Mouse (Mus musculus): ENCODE results near the gene Gm20388. TPM values are rescaled to one million over a fixed set of nuclear protein-coding genes. Genes with fewer than 3 reads are reported as not detected.

Gene Gm20388
- polyA plus RNA-seq, 1 experiment from 2014 or later: not detected

DNA sequence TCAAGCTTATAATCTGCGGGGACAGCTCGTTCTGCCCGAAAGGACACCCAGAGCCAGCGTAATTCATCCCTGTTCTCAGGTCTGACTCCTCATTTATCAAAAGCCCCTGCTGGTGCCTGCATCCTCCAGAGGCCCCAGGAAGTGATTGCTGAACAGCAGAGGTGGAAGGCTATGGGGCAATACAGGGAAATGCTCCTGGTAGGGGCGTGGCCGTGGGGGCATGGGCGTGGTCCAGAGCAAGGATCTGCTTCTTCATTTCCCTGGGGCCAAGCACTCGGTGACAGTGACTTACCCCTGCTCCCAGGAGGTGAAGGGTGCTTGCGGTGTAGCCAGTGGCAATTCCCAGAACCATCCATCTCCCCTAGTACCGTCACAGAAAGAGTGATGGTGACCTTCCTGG is 534.6 kb downstream of the Gm20388 start:
- Histone ChIP-seq H3K9me3 (ENCODE audit: control insufficient read depth, low read length) (no peaks in the 10 kb centered on the region), H3K36me3 (ENCODE audit: control insufficient read depth, insufficient read depth, low read length) (no peaks in the 10 kb centered on the region), H3K4me2 (replicated peaks; ENCODE audit: low read depth, low read length) (no peak overlapping the region), H3K9ac (ENCODE audit: low read depth, low read length) (no peak overlapping the region), H3K4me1 (ENCODE audit: control insufficient read depth, insufficient read depth, low read length) (peaks cover 54% of the 10 kb centered on the region), H3K27ac (ENCODE audit: low read depth, low read length) (no peak overlapping the region), H3K27me3 (ENCODE audit: control insufficient read depth, insufficient read depth, low read length) (peaks cover 6% of the 10 kb centered on the region), H3K4me3 (ENCODE audit: low read length) (no peak overlapping the region)
- WGBS: 16% methylated on average over 10 of the region's 10 CpGs
- no peak for ATAC-seq (ENCODE audit: low FRiP score, low TSS enrichment)

GRCm38 (mm10) chr8:120448131-120448530 is 537.5 kb downstream of the Gm20388 start:
- no peak for ATAC-seq (ENCODE audit: low FRiP score, low TSS enrichment)
- WGBS: 42% methylated on average over 6 of the region's 6 CpGs

DNA sequence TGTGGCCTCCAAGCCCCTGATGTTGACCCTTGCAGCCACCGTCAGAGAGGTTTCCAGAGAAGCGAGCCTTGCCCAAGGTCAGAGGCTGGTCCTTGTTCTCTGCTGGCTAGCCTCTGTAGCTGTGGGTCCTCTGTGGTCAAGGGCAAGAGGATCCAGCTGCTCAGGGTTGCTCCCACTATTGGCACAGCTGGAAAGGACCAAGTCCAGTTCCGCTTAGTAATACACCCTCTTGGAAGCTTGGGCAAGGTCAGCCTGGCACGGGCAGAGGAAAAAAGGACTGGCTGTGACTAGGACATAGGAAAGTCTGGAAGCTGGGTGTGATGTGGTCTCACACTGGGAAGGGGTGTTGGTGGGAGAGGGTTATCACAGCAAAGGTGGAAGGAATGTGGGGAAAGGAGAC is 538.5 kb downstream of the Gm20388 start:
- Histone ChIP-seq H3K27ac (ENCODE audit: low read depth, low read length) (no peak overlapping the region), H3K9me3 (ENCODE audit: control insufficient read depth, low read length) (no peaks in the 10 kb centered on the region), H3K4me3 (ENCODE audit: low read length) (no peak overlapping the region), H3K4me2 (replicated peaks; ENCODE audit: low read depth, low read length) (no peak overlapping the region), H3K4me1 (ENCODE audit: control insufficient read depth, insufficient read depth, low read length) (peaks cover 34% of the 10 kb centered on the region), H3K36me3 (ENCODE audit: control insufficient read depth, insufficient read depth, low read length) (no peaks in the 10 kb centered on the region), H3K9ac (ENCODE audit: low read depth, low read length) (no peak overlapping the region), H3K27me3 (ENCODE audit: control insufficient read depth, insufficient read depth, low read length) (peaks cover 4% of the 10 kb centered on the region)
- ATAC-seq (ENCODE audit: low FRiP score, low TSS enrichment): no peak
- 65% methylated on average over 4 of the region's 4 CpGs for WGBS

More at GRCm38 (mm10) chr8:120448131-120448530, 537.5 kb downstream of the Gm20388 start:
- Histone ChIP-seq H3K4me2 (replicated peaks; ENCODE audit: low read depth, low read length) (no peak overlapping the region), H3K9ac (ENCODE audit: low read depth, low read length) (no peak overlapping the region), H3K27me3 (ENCODE audit: control insufficient read depth, insufficient read depth, low read length) (peaks cover 4% of the 10 kb centered on the region), H3K4me1 (ENCODE audit: control insufficient read depth, insufficient read depth, low read length) (peaks cover 34% of the 10 kb centered on the region), H3K36me3 (ENCODE audit: control insufficient read depth, insufficient read depth, low read length) (no peaks in the 10 kb centered on the region), H3K4me3 (ENCODE audit: low read length) (no peak overlapping the region), H3K27ac (ENCODE audit: low read depth, low read length) (no peak overlapping the region), H3K9me3 (ENCODE audit: control insufficient read depth, low read length) (no peaks in the 10 kb centered on the region)

DNA sequence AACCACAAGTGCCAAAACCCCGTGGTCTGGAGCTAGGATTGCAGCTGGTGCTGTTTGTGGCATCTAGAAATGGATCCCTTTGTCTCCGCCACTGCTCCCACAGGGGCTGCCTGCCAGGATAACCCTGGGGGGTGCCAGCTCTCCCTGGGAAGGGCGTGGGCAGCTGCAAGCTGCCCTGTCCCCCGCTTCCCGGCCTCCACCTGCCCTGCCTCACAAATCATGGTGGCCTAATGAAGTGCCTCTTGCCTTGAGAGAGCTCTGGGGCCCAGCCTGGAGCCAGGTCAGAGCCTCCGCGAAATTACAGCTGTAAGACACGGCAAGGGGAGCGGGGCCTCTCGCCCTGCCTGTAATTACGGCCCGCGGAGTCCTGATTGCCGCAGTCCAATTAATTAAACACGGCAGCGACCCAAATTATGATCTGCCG is 539.0 kb downstream of the Gm20388 start:
- 7% methylated on average over 17 of the region's 17 CpGs for WGBS
- no peaks in the 10 kb centered on the region for H3K36me3 ChIP-seq (ENCODE audit: control insufficient read depth, insufficient read depth, low read length)
- ATAC-seq (ENCODE audit: low FRiP score, low TSS enrichment): peak; percentile 59
- no peak overlapping the region for H3K9ac ChIP-seq (ENCODE audit: low read depth, low read length)
- peak overlapping the region; percentile 23; the same call in 1 of the 2 replicates for H3K4me2 ChIP-seq (replicated peaks; ENCODE audit: low read depth, low read length)
- H3K4me1 ChIP-seq (ENCODE audit: control insufficient read depth, insufficient read depth, low read length): peaks cover 34% of the 10 kb centered on the region
- no peak overlapping the region for H3K27ac ChIP-seq (ENCODE audit: low read depth, low read length)
- H3K9me3 ChIP-seq (ENCODE audit: control insufficient read depth, low read length): no peaks in the 10 kb centered on the region
- peaks cover 4% of the 10 kb centered on the region for H3K27me3 ChIP-seq (ENCODE audit: control insufficient read depth, insufficient read depth, low read length)
- no peak overlapping the region for H3K4me3 ChIP-seq (ENCODE audit: low read length)

- Histone ChIP-seq H3K4me2 (replicated peaks; ENCODE audit: low read depth, low read length) (no peak overlapping the region), H3K4me3 (ENCODE audit: low read length) (no peak overlapping the region), H3K9me3 (ENCODE audit: control insufficient read depth, low read length) (no peaks in the 10 kb centered on the region), H3K36me3 (ENCODE audit: control insufficient read depth, insufficient read depth, low read length) (no peaks in the 10 kb centered on the region), H3K4me1 (ENCODE audit: control insufficient read depth, insufficient read depth, low read length) (peaks cover 34% of the 10 kb centered on the region), H3K27me3 (ENCODE audit: control insufficient read depth, insufficient read depth, low read length) (peaks cover 4% of the 10 kb centered on the region), H3K27ac (ENCODE audit: low read depth, low read length) (no peak overlapping the region), H3K9ac (ENCODE audit: low read depth, low read length) (no peak overlapping the region)
- 93% methylated on average over 2 of the region's 2 CpGs for WGBS
- no peak for ATAC-seq (ENCODE audit: low FRiP score, low TSS enrichment)
Observed at GRCm38 (mm10) chr8:120452111-120452510, 541.5 kb downstream of the Gm20388 start.

GRCm38 (mm10) chr8:120454404-120454803 is 543.8 kb downstream of the Gm20388 start:
- Histone ChIP-seq H3K27me3 (ENCODE audit: control insufficient read depth, insufficient read depth, low read length) (0 out of 2 replicates have a peak, but pooled peaks cover 7% of the 10 kb centered on the region), H3K9ac (ENCODE audit: low read depth, low read length) (no peak overlapping the region), H3K4me3 (ENCODE audit: low read length) (no peak overlapping the region), H3K4me1 (ENCODE audit: control insufficient read depth, insufficient read depth, low read length) (peaks cover 25% of the 10 kb centered on the region), H3K4me2 (replicated peaks; ENCODE audit: low read depth, low read length) (no peak overlapping the region), H3K36me3 (ENCODE audit: control insufficient read depth, insufficient read depth, low read length) (no peaks in the 10 kb centered on the region), H3K27ac (ENCODE audit: low read depth, low read length) (no peak overlapping the region), H3K9me3 (ENCODE audit: control insufficient read depth, low read length) (no peaks in the 10 kb centered on the region)
- WGBS: 71% methylated on average over 6 of the region's 6 CpGs
- ATAC-seq (ENCODE audit: low FRiP score, low TSS enrichment): no peak

- Histone ChIP-seq H3K27ac (ENCODE audit: low read depth, low read length) (no peak overlapping the region), H3K9ac (ENCODE audit: low read depth, low read length) (no peak overlapping the region), H3K36me3 (ENCODE audit: control insufficient read depth, insufficient read depth, low read length) (no peaks in the 10 kb centered on the region), H3K4me3 (ENCODE audit: low read length) (no peak overlapping the region), H3K9me3 (ENCODE audit: control insufficient read depth, low read length) (no peaks in the 10 kb centered on the region), H3K4me2 (replicated peaks; ENCODE audit: low read depth, low read length) (no peak overlapping the region), H3K4me1 (ENCODE audit: control insufficient read depth, insufficient read depth, low read length) (peaks cover 27% of the 10 kb centered on the region), H3K27me3 (ENCODE audit: control insufficient read depth, insufficient read depth, low read length) (0 out of 2 replicates have a peak, but pooled peaks cover 3% of the 10 kb centered on the region)
- ATAC-seq (ENCODE audit: low FRiP score, low TSS enrichment): no peak
- WGBS: 79% methylated on average over 6 of the region's 6 CpGs
Observed at GRCm38 (mm10) chr8:120460375-120460774, 549.7 kb downstream of the Gm20388 start.

DNA sequence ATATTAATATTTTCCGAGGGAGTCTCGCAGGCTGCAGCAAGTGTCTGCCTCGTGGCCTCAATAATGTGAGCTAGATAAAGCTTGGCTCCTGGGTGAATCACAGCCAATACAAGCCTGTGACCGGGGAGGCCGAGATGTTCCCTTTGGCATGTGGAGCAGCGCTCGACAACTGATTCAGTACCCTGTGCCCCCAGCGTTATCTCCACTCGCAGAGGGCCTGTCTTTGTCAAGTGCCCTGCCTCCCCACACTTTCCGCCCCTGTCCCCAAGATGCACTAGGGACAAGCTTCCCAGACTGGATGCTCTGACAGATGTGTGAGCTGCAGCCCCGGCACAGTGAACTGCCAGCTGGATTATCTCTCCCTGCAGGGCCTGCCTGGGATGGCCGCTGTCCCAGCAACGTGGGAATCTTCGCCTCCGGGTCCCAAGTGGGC is 551.5 kb downstream of the Gm20388 start:
- H3K4me2 ChIP-seq (replicated peaks; ENCODE audit: low read depth, low read length): no peak overlapping the region
- 0 out of 2 replicates have a peak overlapping the region, but pooled peaks have one; percentile 17 for H3K27ac ChIP-seq (ENCODE audit: low read depth, low read length)
- 36% methylated on average over 15 of the region's 15 CpGs for WGBS
- H3K27me3 ChIP-seq (ENCODE audit: control insufficient read depth, insufficient read depth, low read length): 0 out of 2 replicates have a peak, but pooled peaks cover 3% of the 10 kb centered on the region
- no peaks in the 10 kb centered on the region for H3K36me3 ChIP-seq (ENCODE audit: control insufficient read depth, insufficient read depth, low read length)
- no peak overlapping the region for H3K4me3 ChIP-seq (ENCODE audit: low read length)
- ATAC-seq (ENCODE audit: low FRiP score, low TSS enrichment): peak; percentile 41
- no peaks in the 10 kb centered on the region for H3K9me3 ChIP-seq (ENCODE audit: control insufficient read depth, low read length)
- peaks cover 33% of the 10 kb centered on the region for H3K4me1 ChIP-seq (ENCODE audit: control insufficient read depth, insufficient read depth, low read length)
- no peak overlapping the region for H3K9ac ChIP-seq (ENCODE audit: low read depth, low read length)

GRCm38 (mm10) chr8:120462611-120463010 is 552.0 kb downstream of the Gm20388 start:
- H3K9me3 ChIP-seq (ENCODE audit: control insufficient read depth, low read length): no peaks in the 10 kb centered on the region
- no peak overlapping the region for H3K4me2 ChIP-seq (replicated peaks; ENCODE audit: low read depth, low read length)
- no peak overlapping the region for H3K9ac ChIP-seq (ENCODE audit: low read depth, low read length)
- no peak overlapping the region for H3K4me3 ChIP-seq (ENCODE audit: low read length)
- 58% methylated on average over 6 of the region's 6 CpGs for WGBS
- no peak for ATAC-seq (ENCODE audit: low FRiP score, low TSS enrichment)
- H3K4me1 ChIP-seq (ENCODE audit: control insufficient read depth, insufficient read depth, low read length): peaks cover 31% of the 10 kb centered on the region
- H3K27me3 ChIP-seq (ENCODE audit: control insufficient read depth, insufficient read depth, low read length): 0 out of 2 replicates have a peak, but pooled peaks cover 3% of the 10 kb centered on the region
- H3K27ac ChIP-seq (ENCODE audit: low read depth, low read length): 0 out of 2 replicates have a peak overlapping the region, but pooled peaks have one; percentile 17
- no peaks in the 10 kb centered on the region for H3K36me3 ChIP-seq (ENCODE audit: control insufficient read depth, insufficient read depth, low read length)
